Mouse (Mus musculus) kidney, adult 2 months (tissue): Measurements from ENCODE around the gene Pop5. TPM values are rescaled to one million over a fixed set of nuclear protein-coding genes. Genes with fewer than 3 reads are reported as not detected.
A peak's percentile ranks its signal among the peaks of the same experiment; 100 is the strongest.

ENCODE experiments used
- DNase-seq: peaks from one replicate; pipeline ENCODE4 v3.0.0; 2021
- H3K27ac ChIP-seq: fragments of 200-500 bp; 2 replicates; pipeline ENCODE4 v1.5.1; 2012; ENCODE audit warnings: low read depth, low read length, control low read depth, inconsistent platforms; ENCODE audit not compliant: insufficient read depth
- H3K27me3 ChIP-seq: fragments of 200-500 bp; replicated peaks from 2 replicates; pipeline ENCODE4 v1.6.1; 2012; ENCODE audit warnings: mild to moderate bottlenecking, moderate library complexity, low read length, inconsistent platforms; ENCODE audit not compliant: control insufficient read depth, insufficient read depth
- H3K36me3 ChIP-seq: fragments of 200-500 bp; 2 replicates; pipeline ENCODE4 v1.6.1; 2012; ENCODE audit warnings: mild to moderate bottlenecking, moderate library complexity, low read length, inconsistent platforms; ENCODE audit not compliant: control insufficient read depth, insufficient read depth
- H3K4me1 ChIP-seq: fragments of 200-500 bp; 2 replicates; pipeline ENCODE4 v1.6.1; 2011; ENCODE audit warnings: low read length; ENCODE audit not compliant: control insufficient read depth, insufficient read depth
- H3K4me3 ChIP-seq: fragments of 200-500 bp; 2 replicates; pipeline ENCODE4 v1.5.1; 2011; ENCODE audit warnings: mild to moderate bottlenecking, low read depth, low read length, control low read depth; ENCODE audit not compliant: insufficient read depth
- CTCF ChIP-seq: fragments of 200-500 bp; conservative IDR thresholded peaks from 2 replicates; pipeline ENCODE4 v1.5.1; 2011; ENCODE audit warnings: low read depth, mild to moderate bottlenecking, control low read depth, low read length, moderate library complexity, mixed read lengths; ENCODE audit not compliant: insufficient read depth, insufficient read length
- POLR2A ChIP-seq: fragments of 200-500 bp; IDR thresholded peaks from one replicate; pipeline ENCODE4 v1.6.1; 2011; ENCODE audit warnings: low read depth, low read length, control low read depth
- WGBS: fragments of 180-500 bp; shearing (Covaris S2); methylation state at CpG from one replicate; pipeline ENCODE4 v1.1.7; 2018; 5-methylcytosine and 5-hydroxymethylcytosine counted together
- polyA plus RNA-seq: library from polyadenylated mRNA; depleted of rRNA; stranded (reverse); fragments of >200 nt; gene quantifications from 2 replicates; pipeline ENCODE4 v1.2.3, GENCODE M21; 2012; rRNA removed

The Pop5 gene
- polyA plus RNA-seq, 1 experiment, result 132 TPM

- peaks cover 3% of the 10 kb centered on the region; the same call in 1 of the 2 replicates for H3K4me1 ChIP-seq
- H3K4me3 ChIP-seq, result peak overlapping the region; percentile 97
- 2% methylated on average over 17 of the region's 17 CpGs for WGBS
- H3K36me3 ChIP-seq, result no peaks in the 10 kb centered on the region; the same call in 1 of the 2 replicates
- peak; percentile 28 for DNase-seq
- no peaks in the 10 kb centered on the region for H3K27me3 ChIP-seq
- H3K27ac ChIP-seq, result peak overlapping the region; percentile 52; the same call in 1 of the 2 replicates
- no peak for TF ChIP-seq CTCF
- TF ChIP-seq POLR2A, result no peak
Observed at GRCm38 (mm10) chr5:115280050-115280687, 44.5 kb downstream of the Pop5 start.

- Histone ChIP-seq H3K27ac (no peak overlapping the region), H3K4me3 (no peak overlapping the region), H3K4me1 (peaks cover 3% of the 10 kb centered on the region; the same call in 1 of the 2 replicates), H3K27me3 (no peaks in the 10 kb centered on the region), H3K36me3 (no peaks in the 10 kb centered on the region; the same call in none of the 2 replicates)
- DNase-seq, result no peak
- TF ChIP-seq CTCF (peak; percentile 55), POLR2A (no peak)
- 75% methylated on average over 3 of the region's 3 CpGs for WGBS
Observed at GRCm38 (mm10) chr5:115284735-115285134, 49.1 kb downstream of the Pop5 start.

GRCm38 (mm10) chr5:115294173-115294572 is 58.5 kb downstream of the Pop5 start:
- Histone ChIP-seq H3K27ac (no peak overlapping the region), H3K4me3 (no peak overlapping the region), H3K36me3 (peaks cover 3% of the 10 kb centered on the region; the same call in 1 of the 2 replicates), H3K27me3 (no peaks in the 10 kb centered on the region), H3K4me1 (peaks cover 3% of the 10 kb centered on the region; the same call in 1 of the 2 replicates)
- DNase-seq, result no peak
- 93% methylated on average over 8 of the region's 8 CpGs for WGBS
- no peak for TF ChIP-seq POLR2A
- TF ChIP-seq CTCF, result peak; percentile 35; the same call in 1 of the 2 replicates

Other genes with a start within 250 kb of the Pop5 start
- gene Sppl3, start 224.7 kb upstream of the Pop5 start, polyA plus RNA-seq, result 51.5 and 57.0 TPM in 2 replicates
- gene Gm10401, start 137.5 kb upstream of the Pop5 start, polyA plus RNA-seq, result not detected in 2 replicates
- gene Acads, start 116.5 kb upstream of the Pop5 start, polyA plus RNA-seq, result 220 and 241 TPM in 2 replicates
- gene Unc119b, start 100.9 kb upstream of the Pop5 start, polyA plus RNA-seq, result 138 and 141 TPM in 2 replicates
- gene Mlec, start 77.7 kb upstream of the Pop5 start, polyA plus RNA-seq, result 202 and 209 TPM in 2 replicates
- gene Cabp1, start 41.5 kb upstream of the Pop5 start, polyA plus RNA-seq, result 1.7 and 2.6 TPM in 2 replicates
- 129 and 144 TPM in 2 replicates for gene Rnf10, start 37.1 kb downstream of the Pop5 start, polyA plus RNA-seq
- gene Coq5, start 43.8 kb downstream of the Pop5 start, polyA plus RNA-seq, result 19.5 and 25.1 TPM in 2 replicates
- 108 and 129 TPM in 2 replicates for gene Dynll1, start 65.2 kb downstream of the Pop5 start, polyA plus RNA-seq
- gene Srsf9, start 91.3 kb downstream of the Pop5 start, polyA plus RNA-seq, result 39.2 and 44.8 TPM in 2 replicates
- 12.1 and 16.0 TPM in 2 replicates for gene Gatc, start 105.3 kb downstream of the Pop5 start, polyA plus RNA-seq
- 15.9 and 20.1 TPM in 2 replicates for gene Triap1, start 105.4 kb downstream of the Pop5 start, polyA plus RNA-seq
- 4,626 and 5,972 TPM in 2 replicates for gene Cox6a1, start 113.1 kb downstream of the Pop5 start, polyA plus RNA-seq
- gene Msi1, start 193.8 kb downstream of the Pop5 start, polyA plus RNA-seq, result 2.0 and 2.5 TPM in 2 replicates
- 0.74 TPM in 1 of 2 replicates, not detected in the other for gene Pla2g1b, start 230.4 kb downstream of the Pop5 start, polyA plus RNA-seq
- 34.0 and 49.3 TPM in 2 replicates for gene Sirt4, start 248.9 kb downstream of the Pop5 start, polyA plus RNA-seq